Mouse (Mus musculus) midbrain, embryonic 15.5 days (tissue): ENCODE results near the gene Clpb. TPM values are rescaled to one million over a fixed set of nuclear protein-coding genes. Genes with fewer than 3 reads are reported as not detected.

Source experiments
- ATAC-seq: fragments of 200-750 bp; cut with Nextera tagmentation; replicated peaks from 2 replicates; pipeline ENCODE4 v1.8.0; 2017; ENCODE audit warnings: moderate TSS enrichment
- H3K27ac ChIP-seq: fragments of 300-500 bp; sonication (generic); 2 replicates; pipeline ENCODE4 v1.5.1; 2015; ENCODE audit warnings: mild to moderate bottlenecking, inconsistent platforms
- H3K27me3 ChIP-seq: fragments of 300-500 bp; sonication (generic); replicated peaks from 2 replicates; pipeline ENCODE4 v1.6.1; 2015; ENCODE audit warnings: inconsistent platforms
- H3K36me3 ChIP-seq: fragments of 300-500 bp; sonication (generic); replicated peaks from 2 replicates; pipeline ENCODE4 v1.6.1; 2015; ENCODE audit warnings: inconsistent platforms
- H3K4me1 ChIP-seq: fragments of 300-500 bp; sonication (generic); 2 replicates; pipeline ENCODE4 v1.6.1; 2015; ENCODE audit warnings: inconsistent platforms
- H3K4me2 ChIP-seq: fragments of 300-500 bp; sonication (generic); 2 replicates; pipeline ENCODE4 v1.6.1; 2015; ENCODE audit warnings: inconsistent platforms, mild to moderate bottlenecking, moderate library complexity
- H3K4me3 ChIP-seq: fragments of 300-500 bp; sonication (generic); 2 replicates; pipeline ENCODE4 v1.5.1; 2015; ENCODE audit warnings: mild to moderate bottlenecking, inconsistent platforms
- H3K9ac ChIP-seq: fragments of 300-500 bp; sonication (generic); 2 replicates; pipeline ENCODE4 v1.6.1; 2015; ENCODE audit warnings: mild to moderate bottlenecking, inconsistent platforms
- H3K9me3 ChIP-seq: fragments of 300-500 bp; sonication (generic); 2 replicates; pipeline ENCODE4 v1.6.1; 2016; ENCODE audit warnings: inconsistent platforms
- WGBS: fragments of 180-500 bp; shearing (Covaris S2); methylation state at CpG from one replicate; pipeline ENCODE4 v1.1.7; 2015; ENCODE audit warnings: mixed read lengths; 5-methylcytosine and 5-hydroxymethylcytosine counted together
- polyA plus RNA-seq: library from polyadenylated mRNA; unstranded; fragments of >200 nt; fragmentation: Nextera tagmentation; extraction: Ambion mirVana; gene quantifications from 2 replicates; pipeline ENCODE4 v1.2.1, GENCODE M21; 2015

Gene Clpb
- polyA plus RNA-seq, 1 experiment from 2014 or later, result 40.6 TPM

GRCm38 (mm10) chr7:101700296-101700695 is 36.9 kb downstream of the Clpb start:
- WGBS, result 67% methylated on average over 3 of the region's 3 CpGs
- H3K9me3 ChIP-seq, result no peaks in the 10 kb centered on the region
- no peak for ATAC-seq

GRCm38 (mm10) chr7:101702706-101703105 is 39.3 kb downstream of the Clpb start:
- Histone ChIP-seq H3K4me3 (no peak overlapping the region), H3K36me3 (no peaks in the 10 kb centered on the region), H3K27ac (no peak overlapping the region), H3K4me2 (no peak overlapping the region), H3K27me3 (no peaks in the 10 kb centered on the region), H3K9ac (no peak overlapping the region), H3K4me1 (no peaks in the 10 kb centered on the region), H3K9me3 (no peaks in the 10 kb centered on the region)
- no peak for ATAC-seq
- 69% methylated on average over 5 of the region's 5 CpGs for WGBS

More at GRCm38 (mm10) chr7:101700296-101700695, 36.9 kb downstream of the Clpb start:
- H3K4me2 ChIP-seq, result no peak overlapping the region
- H3K4me3 ChIP-seq, result no peak overlapping the region
- H3K27me3 ChIP-seq, result no peaks in the 10 kb centered on the region
- H3K4me1 ChIP-seq, result peaks cover 8% of the 10 kb centered on the region; the same call in 1 of the 2 replicates
- H3K27ac ChIP-seq, result no peak overlapping the region
- H3K9ac ChIP-seq, result no peak overlapping the region
- H3K36me3 ChIP-seq, result no peaks in the 10 kb centered on the region

- no peak overlapping the region for H3K4me2 ChIP-seq
- H3K4me3 ChIP-seq, result no peak overlapping the region
- WGBS, result 93% methylated on average over 3 of the region's 3 CpGs
- H3K9me3 ChIP-seq, result no peaks in the 10 kb centered on the region
- H3K9ac ChIP-seq, result no peak overlapping the region
- H3K4me1 ChIP-seq, result no peaks in the 10 kb centered on the region
- ATAC-seq, result no peak
- H3K27ac ChIP-seq, result no peak overlapping the region
- no peaks in the 10 kb centered on the region for H3K27me3 ChIP-seq
- no peaks in the 10 kb centered on the region for H3K36me3 ChIP-seq
Observed at GRCm38 (mm10) chr7:101709586-101709985, 46.2 kb downstream of the Clpb start.

- no peak for ATAC-seq
- Histone ChIP-seq H3K27ac (no peak overlapping the region), H3K4me1 (no peaks in the 10 kb centered on the region), H3K9ac (no peak overlapping the region), H3K9me3 (no peaks in the 10 kb centered on the region), H3K4me2 (no peak overlapping the region), H3K27me3 (no peaks in the 10 kb centered on the region), H3K4me3 (no peak overlapping the region), H3K36me3 (no peaks in the 10 kb centered on the region)
- WGBS, result 96% methylated on average over 5 of the region's 5 CpGs
Observed at GRCm38 (mm10) chr7:101710236-101710635, 46.8 kb downstream of the Clpb start.

- H3K27ac ChIP-seq, result no peak overlapping the region
- no peaks in the 10 kb centered on the region for H3K4me1 ChIP-seq
- H3K27me3 ChIP-seq, result no peaks in the 10 kb centered on the region
- H3K36me3 ChIP-seq, result no peaks in the 10 kb centered on the region
- H3K4me3 ChIP-seq, result no peak overlapping the region
- ATAC-seq, result no peak
- H3K9ac ChIP-seq, result no peak overlapping the region
- 81% methylated on average over 9 of the region's 9 CpGs for WGBS
- H3K9me3 ChIP-seq, result no peaks in the 10 kb centered on the region
- H3K4me2 ChIP-seq, result no peak overlapping the region
Observed at GRCm38 (mm10) chr7:101713828-101714400, 50.5 kb downstream of the Clpb start.

GRCm38 (mm10) chr7:101715041-101715551 is 51.7 kb downstream of the Clpb start:
- no peak overlapping the region for H3K4me2 ChIP-seq
- no peak overlapping the region for H3K9ac ChIP-seq
- no peak overlapping the region for H3K4me3 ChIP-seq
- no peaks in the 10 kb centered on the region for H3K4me1 ChIP-seq
- H3K27me3 ChIP-seq, result no peaks in the 10 kb centered on the region
- no peaks in the 10 kb centered on the region for H3K9me3 ChIP-seq
- H3K27ac ChIP-seq, result no peak overlapping the region
- no peak for ATAC-seq
- H3K36me3 ChIP-seq, result no peaks in the 10 kb centered on the region
- 88% methylated on average over 5 of the region's 5 CpGs for WGBS

- no peaks in the 10 kb centered on the region for H3K4me1 ChIP-seq
- no peak overlapping the region for H3K4me2 ChIP-seq
- H3K27ac ChIP-seq, result no peak overlapping the region
- H3K27me3 ChIP-seq, result no peaks in the 10 kb centered on the region
- no peak overlapping the region for H3K9ac ChIP-seq
- H3K4me3 ChIP-seq, result no peak overlapping the region
- H3K36me3 ChIP-seq, result no peaks in the 10 kb centered on the region
- no peak for ATAC-seq
- WGBS, result 90% methylated on average over 3 of the region's 3 CpGs
- no peaks in the 10 kb centered on the region for H3K9me3 ChIP-seq
Observed at GRCm38 (mm10) chr7:101720356-101720755, 56.9 kb downstream of the Clpb start.

- no peak overlapping the region for H3K9ac ChIP-seq
- no peak overlapping the region for H3K4me2 ChIP-seq
- no peak overlapping the region for H3K27ac ChIP-seq
- H3K36me3 ChIP-seq, result no peaks in the 10 kb centered on the region
- H3K4me1 ChIP-seq, result no peaks in the 10 kb centered on the region
- no peaks in the 10 kb centered on the region for H3K9me3 ChIP-seq
- H3K27me3 ChIP-seq, result no peaks in the 10 kb centered on the region
- no peak for ATAC-seq
- no peak overlapping the region for H3K4me3 ChIP-seq
- 23% methylated on average over 4 of the region's 4 CpGs for WGBS
Observed at GRCm38 (mm10) chr7:101725081-101725480, 61.6 kb downstream of the Clpb start.

GRCm38 (mm10) chr7:101726980-101727379 is 63.5 kb downstream of the Clpb start:
- no peaks in the 10 kb centered on the region for H3K36me3 ChIP-seq
- H3K9ac ChIP-seq, result no peak overlapping the region
- H3K4me2 ChIP-seq, result no peak overlapping the region
- H3K4me3 ChIP-seq, result no peak overlapping the region
- H3K27ac ChIP-seq, result no peak overlapping the region
- H3K9me3 ChIP-seq, result no peaks in the 10 kb centered on the region
- no peaks in the 10 kb centered on the region for H3K27me3 ChIP-seq
- no peak for ATAC-seq
- WGBS, result 32% methylated on average over 2 of the region's 2 CpGs
- H3K4me1 ChIP-seq, result no peaks in the 10 kb centered on the region

GRCm38 (mm10) chr7:101732096-101732495 is 68.7 kb downstream of the Clpb start:
- H3K9me3 ChIP-seq, result no peaks in the 10 kb centered on the region
- H3K9ac ChIP-seq, result no peak overlapping the region
- 0 out of 2 replicates have a peak, but pooled peaks cover 3% of the 10 kb centered on the region for H3K4me1 ChIP-seq
- ATAC-seq, result no peak
- no peaks in the 10 kb centered on the region for H3K27me3 ChIP-seq
- no peaks in the 10 kb centered on the region for H3K36me3 ChIP-seq
- no peak overlapping the region for H3K27ac ChIP-seq
- no peak overlapping the region for H3K4me2 ChIP-seq
- 80% methylated on average over 1 of the region's 1 CpGs for whole genome bisulfite sequencing
- no peak overlapping the region for H3K4me3 ChIP-seq

- H3K4me2 ChIP-seq, result no peak overlapping the region
- no peak for ATAC-seq
- H3K9ac ChIP-seq, result no peak overlapping the region
- H3K4me3 ChIP-seq, result no peak overlapping the region
- WGBS, result 38% methylated on average over 2 of the region's 2 CpGs
- 0 out of 2 replicates have a peak, but pooled peaks cover 3% of the 10 kb centered on the region for H3K4me1 ChIP-seq
- no peaks in the 10 kb centered on the region for H3K36me3 ChIP-seq
- no peak overlapping the region for H3K27ac ChIP-seq
- no peaks in the 10 kb centered on the region for H3K9me3 ChIP-seq
- no peaks in the 10 kb centered on the region for H3K27me3 ChIP-seq
Observed at GRCm38 (mm10) chr7:101733042-101733441, 69.6 kb downstream of the Clpb start.

- no peaks in the 10 kb centered on the region for H3K36me3 ChIP-seq
Observed at GRCm38 (mm10) chr7:101735297-101735696, 71.9 kb downstream of the Clpb start.

GRCm38 (mm10) chr7:101737735-101738134 is 74.3 kb downstream of the Clpb start:
- 90% methylated on average over 3 of the region's 3 CpGs for WGBS
- Histone ChIP-seq H3K36me3 (no peaks in the 10 kb centered on the region), H3K9ac (no peak overlapping the region), H3K27ac (no peak overlapping the region), H3K4me1 (0 out of 2 replicates have a peak, but pooled peaks cover 1% of the 10 kb centered on the region), H3K27me3 (no peaks in the 10 kb centered on the region), H3K9me3 (no peaks in the 10 kb centered on the region), H3K4me3 (no peak overlapping the region), H3K4me2 (no peak overlapping the region)
- ATAC-seq, result no peak

More at GRCm38 (mm10) chr7:101735297-101735696, 71.9 kb downstream of the Clpb start:
- Histone ChIP-seq H3K9me3 (no peaks in the 10 kb centered on the region), H3K4me1 (0 out of 2 replicates have a peak, but pooled peaks cover 3% of the 10 kb centered on the region), H3K4me2 (no peak overlapping the region), H3K9ac (no peak overlapping the region), H3K27ac (no peak overlapping the region), H3K4me3 (no peak overlapping the region), H3K27me3 (no peaks in the 10 kb centered on the region)
- no peak for ATAC-seq
- WGBS, result 100% methylated on average over 1 of the region's 1 CpGs
